Mouse (Mus musculus): ENCODE results near the gene Mmaa.

Gene Mmaa

GRCm38 (mm10) chr8:79222106-79222751 lies 72.5 kb downstream of the Mmaa start:
- no peak for DNase-seq (ENCODE audit: low spot score in 2 of 2)

All from frontal cortex, postnatal 14 days (tissue).